Mouse (Mus musculus) lung, postnatal 0 days (tissue): ENCODE results near the gene Amt.

Experiments
- CTCF ChIP-seq: IDR thresholded peaks from 2 replicates; pipeline ENCODE4 v1.5.1; 2016; ENCODE audit warnings: antibody characterized with exemption, mild to moderate bottlenecking
- EP300 ChIP-seq: IDR thresholded peaks from 2 replicates; pipeline ENCODE4 v1.6.1; 2016; ENCODE audit warnings: antibody characterized with exemption, mild to moderate bottlenecking, control low read depth

DNA sequence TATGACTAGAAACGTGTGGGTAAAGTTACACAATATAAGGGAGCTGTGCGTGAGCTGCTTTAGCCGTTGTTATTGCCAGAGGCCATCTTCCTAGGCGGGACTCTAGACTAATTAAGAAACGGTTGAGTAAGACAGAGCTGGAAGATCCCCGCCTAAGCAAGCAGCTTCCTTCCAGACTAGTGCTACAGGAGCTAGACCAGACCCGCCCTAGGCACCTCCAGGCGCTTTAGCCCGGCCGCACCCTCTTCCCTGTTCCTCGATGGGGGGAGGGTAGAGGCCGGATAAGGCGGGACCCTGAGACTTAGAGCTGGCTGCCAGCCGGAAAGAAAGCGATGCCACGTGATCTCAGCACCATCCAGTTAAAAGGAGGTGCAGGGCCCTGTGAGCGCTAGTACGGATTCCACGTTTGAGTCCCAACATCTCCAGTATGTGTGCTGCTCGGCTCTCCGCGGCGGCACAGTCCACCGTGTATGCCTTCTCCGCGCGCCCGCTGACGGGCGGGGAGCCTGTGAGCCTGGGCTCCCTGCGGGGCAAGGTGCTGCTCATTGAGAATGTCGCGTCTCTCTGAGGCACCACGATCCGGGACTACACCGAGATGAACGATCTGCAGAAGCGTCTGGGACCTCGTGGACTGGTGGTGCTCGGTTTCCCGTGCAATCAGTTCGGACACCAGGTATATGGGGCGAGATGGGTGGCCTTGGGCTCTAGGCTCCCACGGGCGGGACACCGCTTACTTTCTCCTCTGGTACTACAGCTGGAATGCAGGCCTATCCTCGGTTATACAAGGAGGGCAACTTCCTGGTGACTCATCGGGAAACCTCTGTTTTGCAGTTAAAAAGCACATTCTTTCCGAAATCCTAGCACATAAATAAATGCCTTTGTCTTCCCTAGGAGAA is 42.5 kb downstream of the Amt start, which contains the start of gene Gpx1:
- TF ChIP-seq EP300 = peak; percentile 74
- TF ChIP-seq CTCF = no peak; the same call in 1 of the 2 replicates
